Mouse (Mus musculus) CH12.LX (cell line): ENCODE data around the gene Smpd3. TPM values are rescaled to one million over a fixed set of nuclear protein-coding genes. Genes with fewer than 3 reads are reported as not detected.

ENCODE experiments used
- DNase-seq: peaks from one replicate; pipeline ENCODE4 v3.0.0-alpha.2; 2013; ENCODE audit errors: extremely low read depth
- H3K27ac ChIP-seq: 2 replicates; pipeline ENCODE4 v1.5.1; 2012; ENCODE audit warnings: low read depth, mild to moderate bottlenecking, control low read depth, moderate library complexity; ENCODE audit not compliant: insufficient read depth
- H3K27me3 ChIP-seq: replicated peaks from 2 replicates; pipeline ENCODE3; 2012; ENCODE audit warnings: inconsistent platforms
- H3K36me3 ChIP-seq, 2 experiments: replicated peaks in 1 of 2; 2 replicates each; pipeline versions ENCODE3 to v1.6.1; 2012; ENCODE audit warnings: inconsistent platforms in 1 of 2, low read length in 1 of 2, mild to moderate bottlenecking in 1 of 2, mixed read lengths in 1 of 2, moderate library complexity in 1 of 2; ENCODE audit not compliant: control insufficient read depth in 1 of 2, insufficient read depth in 1 of 2
- H3K4me1 ChIP-seq, 2 experiments: 2 replicates each; pipeline ENCODE4 v1.6.1; 2012; ENCODE audit warnings: inconsistent platforms in 1 of 2, moderate library complexity in 1 of 2; ENCODE audit not compliant: insufficient read depth in 2 of 2, control insufficient read depth in 1 of 2
- H3K4me2 ChIP-seq: 2 replicates; pipeline ENCODE4 v1.6.1; 2012; ENCODE audit warnings: low read depth, mild to moderate bottlenecking, control low read depth; ENCODE audit not compliant: poor library complexity, insufficient read depth, severe bottlenecking
- H3K4me3 ChIP-seq, 3 experiments: fragments of 150-350 bp in 1 of 3; sonication (generic) in 1 of 3; replicated peaks in 1 of 3; 2 replicates each; pipeline versions ENCODE3 to v1.5.1; 2011 to 2012; ENCODE audit warnings: low read depth in 2 of 3, low read length in 2 of 3, mild to moderate bottlenecking in 2 of 3, moderate library complexity in 2 of 3, control low read depth in 1 of 3, improper control_type of control experiment in 1 of 3, inconsistent platforms in 1 of 3, mixed read lengths in 1 of 3; ENCODE audit not compliant: poor library complexity in 1 of 3
- H3K79me2 ChIP-seq: replicated peaks from 2 replicates; pipeline ENCODE4 v1.6.1; 2012; ENCODE audit warnings: mild to moderate bottlenecking, moderate library complexity; ENCODE audit not compliant: control insufficient read depth, poor library complexity, insufficient read depth, severe bottlenecking; ENCODE audit errors: extremely low read depth
- H3K9ac ChIP-seq: 2 replicates; pipeline ENCODE4 v1.6.1; 2012; ENCODE audit warnings: low read depth, mild to moderate bottlenecking, control low read depth, moderate library complexity; ENCODE audit not compliant: insufficient read depth
- H3K9me3 ChIP-seq: replicated peaks from 2 replicates; pipeline ENCODE3; 2012; ENCODE audit warnings: low read length, inconsistent platforms, mixed read lengths
- CHD1 ChIP-seq: IDR thresholded peaks from 2 replicates; pipeline ENCODE4 v1.6.1; 2012; ENCODE audit warnings: low read depth, low read length, improper control_type of control experiment, inconsistent platforms
- E2F4 ChIP-seq: IDR thresholded peaks from 2 replicates; pipeline ENCODE4 v1.6.1; 2011; ENCODE audit warnings: low read depth, low read length, improper control_type of control experiment; ENCODE audit not compliant: insufficient replicate concordance
- EP300 ChIP-seq: IDR thresholded peaks from 2 replicates; pipeline ENCODE4 v1.6.1; 2011; ENCODE audit warnings: low read length, improper control_type of control experiment
- IRF4 ChIP-seq: IDR thresholded peaks from 2 replicates; pipeline ENCODE4 v1.6.1; 2014; ENCODE audit warnings: low read depth, mild to moderate bottlenecking, inconsistent platforms, low read length, improper control_type of control experiment
- JUN ChIP-seq: IDR thresholded peaks from 2 replicates; pipeline ENCODE4 v1.6.1; 2011; ENCODE audit warnings: low read depth, mild to moderate bottlenecking, low read length, improper control_type of control experiment, moderate library complexity; ENCODE audit not compliant: insufficient read depth
- JUND ChIP-seq: conservative IDR thresholded peaks from 2 replicates; pipeline ENCODE4 v1.6.1; 2011; ENCODE audit warnings: low read depth, low read length, improper control_type of control experiment
- MAZ ChIP-seq: IDR thresholded peaks from 2 replicates; pipeline ENCODE4 v1.6.1; 2012; ENCODE audit warnings: low read depth, mild to moderate bottlenecking, inconsistent platforms, low read length, improper control_type of control experiment, moderate library complexity
- MEF2A ChIP-seq: IDR thresholded peaks from 2 replicates; pipeline ENCODE4 v1.6.1; 2014; ENCODE audit warnings: low read depth, mild to moderate bottlenecking, inconsistent platforms, low read length, improper control_type of control experiment, borderline replicate concordance
- MYC ChIP-seq: IDR thresholded peaks from 2 replicates; pipeline ENCODE4 v1.6.1; 2011; ENCODE audit warnings: low read depth, mild to moderate bottlenecking, improper control_type of control experiment, low read length
- NELFE ChIP-seq: IDR thresholded peaks from 2 replicates; pipeline ENCODE4 v1.6.1; 2011; ENCODE audit warnings: low read depth, low read length, improper control_type of control experiment
- POLR2AphosphoS2 ChIP-seq: IDR thresholded peaks from 2 replicates; pipeline ENCODE4 v1.6.1; 2011; ENCODE audit warnings: low read depth, low read length, improper control_type of control experiment
- RAD21 ChIP-seq: IDR thresholded peaks from 2 replicates; pipeline ENCODE4 v1.6.1; 2011; ENCODE audit warnings: low read depth, mild to moderate bottlenecking, low read length, improper control_type of control experiment, moderate library complexity
- RCOR1 ChIP-seq: conservative IDR thresholded peaks from 2 replicates; pipeline ENCODE4 v1.6.1; 2012; ENCODE audit warnings: low read depth, mild to moderate bottlenecking, inconsistent platforms, low read length, improper control_type of control experiment
- SIN3A ChIP-seq: IDR thresholded peaks from 2 replicates; pipeline ENCODE4 v1.6.1; 2012; ENCODE audit warnings: low read length, improper control_type of control experiment, inconsistent platforms
- SMC3 ChIP-seq: IDR thresholded peaks from 2 replicates; pipeline ENCODE4 v1.6.1; 2011; ENCODE audit warnings: low read depth, low read length, improper control_type of control experiment
- TBP ChIP-seq: conservative IDR thresholded peaks from 2 replicates; pipeline ENCODE4 v1.6.1; 2011; ENCODE audit warnings: low read depth, low read length, improper control_type of control experiment
- ZC3H11A ChIP-seq: IDR thresholded peaks from 2 replicates; pipeline ENCODE4 v1.6.1; 2012; ENCODE audit warnings: low read depth, mild to moderate bottlenecking, inconsistent platforms, low read length, improper control_type of control experiment
- dilution Hi-C: fragments of 300-500 bp; cut with MboI; formaldehyde crosslinking; loops from 2 replicates; pipeline ENCODE4 v1.14.3; 2020; ENCODE audit warnings: low sequenced_read_pairs; ENCODE audit not compliant: extremely low pct_unique_long_range_greater_than_20kb, extremely low pct_ligation_motif_present
- in situ Hi-C: fragments of 300-500 bp; cut with MboI; formaldehyde crosslinking; loops from 3 replicates; pipeline ENCODE4 v1.14.3; 2019; ENCODE audit warnings: low sequenced_read_pairs, low pct_ligation_motif_present, low pct_unique_long_range_greater_than_20kb, mixed read lengths
- polyA plus RNA-seq: library from polyadenylated mRNA; unstranded; fragments of >175 nt; gene quantifications from 2 replicates; pipeline ENCODE4 v1.2.1, GENCODE M21; 2012; ENCODE audit warnings: low read depth; ENCODE audit not compliant: insufficient read length
- total RNA-seq, 2 experiments: library from RNA; depleted of rRNA; stranded (reverse); fragments of 300-350 nt in 1 of 2; fragments of >200 nt in 1 of 2; gene quantifications; 2 replicates each; pipeline ENCODE4 v1.2.3; 2012 to 2014

Gene Smpd3
- total and polyA plus RNA-seq, 3 experiments: 0.16 to 0.25 (median 0.19) TPM

DNA sequence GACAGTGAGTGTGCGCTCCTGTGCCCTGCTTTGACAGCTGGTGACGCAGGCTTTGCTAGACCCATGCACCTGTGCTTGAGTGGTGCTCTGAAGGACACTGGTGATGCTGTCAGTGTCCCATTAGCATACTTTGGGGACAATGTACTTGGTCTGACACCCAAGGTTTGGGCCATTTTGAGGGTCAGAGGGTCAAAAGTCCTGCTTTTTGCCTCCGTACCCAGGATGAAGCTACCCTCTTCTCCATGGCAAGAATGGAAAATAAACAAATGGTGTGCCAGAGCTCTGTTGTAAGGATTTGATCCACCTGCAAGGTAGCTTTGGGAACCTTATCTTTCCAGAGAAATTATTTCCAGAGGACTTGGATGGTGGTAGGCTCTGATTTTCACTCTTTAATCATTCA, 32.5 kb downstream of the Smpd3 start:
- TF ChIP-seq CHD1 (no peak), SMC3 (no peak), RCOR1 (no peak), MAZ (no peak)
- TF ChIP-seq, all 38 proteins: peak for 0
- Histone ChIP-seq H3K27ac (no peak overlapping the region), H3K36me3 (no peaks in the 10 kb centered on the region), H3K79me2 (no peaks in the 10 kb centered on the region), H3K4me3 (no peak overlapping the region), H3K4me1 (peaks cover 7 to 27% of the 10 kb centered on the region in 2 experiments), H3K9me3 (no peaks in the 10 kb centered on the region), H3K27me3 (no peaks in the 10 kb centered on the region), H3K4me2 (no peak overlapping the region), H3K9ac (no peak overlapping the region)
- in situ Hi-C loops (no loop called here), dilution Hi-C loops (no loop called here)
- no peak for DNase-seq

DNA sequence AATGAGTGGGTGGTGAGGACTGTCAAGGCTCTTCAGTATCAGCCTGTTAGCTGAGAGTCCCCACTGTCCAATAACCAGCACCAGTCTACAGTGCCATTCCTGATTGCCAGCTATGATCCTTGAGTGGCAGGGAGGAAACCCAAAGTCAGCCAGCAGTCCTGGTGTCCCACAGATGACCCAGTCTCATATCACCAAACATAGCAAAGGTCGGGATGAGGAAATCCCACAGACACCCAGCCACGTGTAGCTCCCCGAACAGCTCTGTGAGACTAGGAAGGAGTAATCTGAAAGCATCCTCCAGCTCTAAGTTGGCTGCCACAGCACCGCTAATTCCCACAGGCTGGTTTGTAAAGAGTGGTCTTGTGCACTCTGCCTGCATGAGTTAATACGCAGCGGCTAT, 33.5 kb downstream of the Smpd3 start:
- Histone ChIP-seq H3K27me3 (no peaks in the 10 kb centered on the region), H3K4me1 (peaks cover 3 to 18% of the 10 kb centered on the region in 2 experiments), H3K79me2 (no peaks in the 10 kb centered on the region), H3K4me3 (no peak overlapping the region), H3K27ac (no peak overlapping the region), H3K36me3 (no peaks in the 10 kb centered on the region), H3K4me2 (no peak overlapping the region), H3K9ac (no peak overlapping the region), H3K9me3 (no peaks in the 10 kb centered on the region)
- in situ Hi-C loops (no loop called here), dilution Hi-C loops (no loop called here)
- TF ChIP-seq JUND: no peak
- TF ChIP-seq TBP: no peak
- TF ChIP-seq MEF2A: no peak
- no peak for TF ChIP-seq E2F4
- no peak for TF ChIP-seq EP300
- TF ChIP-seq RCOR1: no peak
- TF ChIP-seq MYC: no peak
- DNase-seq: no peak

DNA sequence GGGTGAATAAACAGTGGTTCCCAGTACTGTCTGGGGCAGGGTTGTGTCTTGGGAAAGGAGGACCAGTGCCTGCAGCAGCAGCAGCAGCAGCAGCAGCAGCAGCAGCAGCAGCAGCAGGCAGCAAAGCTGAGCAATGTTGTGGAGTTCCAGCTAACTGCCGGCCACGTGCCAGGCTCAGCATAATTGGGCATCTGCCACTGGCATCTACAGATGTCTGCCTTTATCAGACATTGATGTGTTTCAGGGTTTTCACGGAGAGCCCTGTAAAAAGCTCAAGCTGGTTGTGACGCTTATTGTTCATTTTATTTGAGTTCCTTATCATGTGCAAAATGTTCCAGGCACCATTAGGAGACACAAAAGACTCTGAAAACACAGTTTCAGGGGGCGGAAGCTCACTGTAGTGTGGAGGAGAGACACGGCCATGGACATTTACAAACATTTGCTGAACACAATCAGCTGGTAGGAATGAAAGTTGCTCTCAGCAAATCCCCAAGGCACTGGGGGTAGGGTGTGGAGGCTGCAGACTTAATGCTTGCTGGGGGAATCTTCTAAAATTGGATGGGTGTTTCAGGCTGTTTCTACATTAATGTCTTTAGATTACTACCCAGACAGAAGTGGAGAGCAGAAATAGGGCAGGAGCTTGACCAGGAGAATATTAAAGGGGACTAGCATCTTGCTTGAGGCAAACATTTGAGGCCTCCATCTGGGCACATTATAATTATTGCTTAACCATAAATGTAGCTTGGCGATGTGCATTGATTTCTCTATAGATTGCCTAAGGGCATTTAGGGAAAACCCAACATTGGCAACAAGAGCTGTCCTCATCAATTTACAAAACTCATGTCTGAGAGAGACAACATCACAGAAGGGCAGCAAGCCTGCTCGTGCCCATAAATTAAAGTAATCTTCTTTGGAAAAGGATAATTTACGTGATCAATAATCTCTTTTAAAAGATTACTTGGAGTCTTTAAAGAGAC, 36.8 kb downstream of the Smpd3 start:
- no peaks in the 10 kb centered on the region for H3K27me3 ChIP-seq

More for the DNA sequence above, 36.8 kb downstream of the Smpd3 start:
- Histone ChIP-seq H3K27ac (no peak overlapping the region), H3K79me2 (no peaks in the 10 kb centered on the region), H3K9me3 (no peaks in the 10 kb centered on the region), H3K9ac (no peak overlapping the region), H3K36me3 (no peaks in the 10 kb centered on the region), H3K4me3 (no peak overlapping the region), H3K4me2 (no peak overlapping the region), H3K4me1 (no peaks in the 10 kb centered on the region)
- in situ Hi-C loops (no loop called here), dilution Hi-C loops (no loop called here)
- DNase-seq: no peak
- no peak for TF ChIP-seq ZC3H11A
- TF ChIP-seq NELFE: no peak
- TF ChIP-seq SIN3A: no peak
- TF ChIP-seq IRF4: no peak
- no peak for TF ChIP-seq JUN
- TF ChIP-seq RAD21: no peak
- TF ChIP-seq POLR2AphosphoS2: no peak
